Mouse (Mus musculus): ENCODE data around the gene Mcm2. TPM values are rescaled to one million over a fixed set of nuclear protein-coding genes. Genes with fewer than 3 reads are reported as not detected.
A peak's percentile ranks its signal among the peaks of the same experiment; 100 is the strongest.

The Mcm2 gene
- 22.2 and 39.0 TPM in 2 replicates for polyA plus RNA-seq (2014; fragmentation: Nextera tagmentation; extraction: Ambion mirVana)

DNA sequence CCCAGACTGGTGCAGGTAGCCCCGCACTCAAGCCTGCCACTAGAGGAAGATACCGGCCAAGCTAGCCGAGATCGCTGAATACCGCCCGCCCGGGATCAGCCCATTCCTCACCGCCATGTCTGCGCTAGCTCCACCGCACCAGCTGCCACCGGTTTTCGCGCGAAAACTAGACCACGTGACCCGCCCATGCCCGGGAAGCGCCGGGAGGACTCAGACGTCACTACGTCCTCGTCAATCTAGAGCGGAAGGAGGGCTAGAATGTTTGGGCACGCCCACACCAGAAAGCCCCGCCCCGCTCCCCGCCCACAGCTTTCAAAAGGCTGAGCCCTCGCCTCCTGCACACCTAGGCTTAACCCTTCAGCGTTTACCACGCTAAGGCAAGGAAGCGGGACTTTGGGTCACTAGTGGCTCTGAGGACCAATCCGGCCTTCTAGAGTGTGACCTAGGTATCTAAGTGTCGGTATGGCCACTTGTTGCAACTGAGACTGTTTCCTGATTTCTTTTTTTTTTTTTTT, at the start of gene Mcm2:
TSS of gene Mcm2 (minus strand) at position 247 of the 515 bp plus-strand sequence.
- Histone ChIP-seq H3K4me3 (replicated peaks; ENCODE audit: low read depth, low read length) (peak within 1 kb of the TSS; percentile 49), H3K36me3 (ENCODE audit: control insufficient read depth, insufficient read depth, low read length) (0 out of 2 replicates have a peak, but pooled peaks cover 4% of the 10 kb centered on the region), H3K4me2 (ENCODE audit: low read length) (peak within 1 kb of the TSS; percentile 93), H3K4me1 (ENCODE audit: control insufficient read depth, insufficient read depth, low read length) (peaks cover 18% of the 10 kb centered on the region), H3K9me3 (ENCODE audit: control insufficient read depth, low read length) (no peaks in the 10 kb centered on the region), H3K27me3 (ENCODE audit: control insufficient read depth, insufficient read depth, low read length) (no peaks in the 10 kb centered on the region), H3K27ac (replicated peaks; ENCODE audit: low read depth, low read length) (peak within 1 kb of the TSS; percentile 66), H3K9ac (replicated peaks; ENCODE audit: low read length) (peak within 1 kb of the TSS; percentile 73)
- ATAC-seq (ENCODE audit: low FRiP score, low TSS enrichment), result peak; percentile 78
- DNase-seq, result peak; percentile 96
- under 1% methylated on average over 33 of the region's 33 CpGs for WGBS

DNA sequence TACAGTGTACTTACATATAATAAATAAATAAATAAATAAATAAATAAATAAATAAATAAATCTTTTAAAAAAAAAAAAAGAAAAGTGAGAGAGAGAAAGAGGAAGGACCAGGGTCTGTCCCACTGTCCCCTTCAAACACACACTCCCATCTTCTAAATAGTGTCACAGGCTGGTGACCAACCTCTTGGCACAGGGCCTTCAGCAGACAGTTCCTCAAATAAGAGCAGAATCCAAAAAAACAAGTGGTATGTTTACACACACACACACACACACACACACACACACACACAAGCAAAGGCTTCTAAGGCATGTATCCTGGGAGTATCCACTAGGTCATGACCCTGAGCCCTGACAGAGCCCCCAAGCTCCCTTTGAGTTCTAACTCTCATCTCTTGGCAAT, 49.2 kb upstream of the Mcm2 start:
- H3K27me3 ChIP-seq (ENCODE audit: control insufficient read depth, insufficient read depth, low read length), result no peaks in the 10 kb centered on the region
- H3K9me3 ChIP-seq (ENCODE audit: control insufficient read depth, low read length), result no peaks in the 10 kb centered on the region
- no peak for DNase-seq
- peaks cover 17% of the 10 kb centered on the region for H3K4me1 ChIP-seq (ENCODE audit: control insufficient read depth, insufficient read depth, low read length)
- H3K4me3 ChIP-seq (replicated peaks; ENCODE audit: low read depth, low read length), result no peak overlapping the region
- H3K4me2 ChIP-seq (ENCODE audit: low read length), result no peak overlapping the region
- no peaks in the 10 kb centered on the region for H3K36me3 ChIP-seq (ENCODE audit: control insufficient read depth, insufficient read depth, low read length)
- no peak overlapping the region for H3K9ac ChIP-seq (replicated peaks; ENCODE audit: low read length)
- no peak for ATAC-seq (ENCODE audit: low FRiP score, low TSS enrichment)
- no peak overlapping the region for H3K27ac ChIP-seq (replicated peaks; ENCODE audit: low read depth, low read length)

DNA sequence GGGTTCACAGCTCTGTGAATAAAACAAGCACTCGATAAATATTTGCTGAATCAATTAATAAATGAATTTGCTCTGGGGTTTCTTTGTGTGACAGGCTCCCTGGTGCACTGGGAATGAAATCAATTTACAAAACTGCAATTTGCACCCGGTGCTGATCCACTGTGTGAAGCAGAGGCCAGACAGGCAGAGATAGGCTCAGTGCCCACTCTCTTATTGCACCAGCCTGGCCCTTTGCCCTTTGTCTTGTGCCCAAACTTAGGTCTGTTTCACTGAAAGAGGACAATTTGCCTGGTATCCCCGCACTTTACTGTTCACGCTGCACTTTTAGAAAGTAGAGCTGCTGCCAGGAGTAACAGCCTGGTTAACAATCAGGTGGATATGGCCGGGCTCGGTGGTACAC, 47.9 kb upstream of the Mcm2 start:
- H3K27ac ChIP-seq (replicated peaks; ENCODE audit: low read depth, low read length), result no peak overlapping the region; the same call in 1 of the 2 replicates
- H3K9ac ChIP-seq (replicated peaks; ENCODE audit: low read length), result no peak overlapping the region
- ATAC-seq (ENCODE audit: low FRiP score, low TSS enrichment) (no peak), DNase-seq (no peak)
- no peaks in the 10 kb centered on the region for H3K36me3 ChIP-seq (ENCODE audit: control insufficient read depth, insufficient read depth, low read length)
- WGBS, result 76% methylated on average over 6 of the region's 6 CpGs
- H3K27me3 ChIP-seq (ENCODE audit: control insufficient read depth, insufficient read depth, low read length), result no peaks in the 10 kb centered on the region
- no peaks in the 10 kb centered on the region for H3K9me3 ChIP-seq (ENCODE audit: control insufficient read depth, low read length)
- peaks cover 31% of the 10 kb centered on the region for H3K4me1 ChIP-seq (ENCODE audit: control insufficient read depth, insufficient read depth, low read length)
- no peak overlapping the region for H3K4me3 ChIP-seq (replicated peaks; ENCODE audit: low read depth, low read length)
- H3K4me2 ChIP-seq (ENCODE audit: low read length), result no peak overlapping the region

- Histone ChIP-seq H3K4me1 (ENCODE audit: control insufficient read depth, insufficient read depth, low read length) (peaks cover 58% of the 10 kb centered on the region), H3K4me2 (ENCODE audit: low read length) (peak overlapping the region; percentile 37; the same call in 1 of the 2 replicates), H3K27me3 (ENCODE audit: control insufficient read depth, insufficient read depth, low read length) (no peaks in the 10 kb centered on the region), H3K36me3 (ENCODE audit: control insufficient read depth, insufficient read depth, low read length) (no peaks in the 10 kb centered on the region), H3K9ac (replicated peaks; ENCODE audit: low read length) (no peak overlapping the region), H3K4me3 (replicated peaks; ENCODE audit: low read depth, low read length) (no peak overlapping the region), H3K9me3 (ENCODE audit: control insufficient read depth, low read length) (no peaks in the 10 kb centered on the region), H3K27ac (replicated peaks; ENCODE audit: low read depth, low read length) (peak overlapping the region; percentile 85)
- 59% methylated on average over 6 of the region's 6 CpGs for WGBS
- ATAC-seq (ENCODE audit: low FRiP score, low TSS enrichment) (no peak), DNase-seq (no peak)
Observed at GRCm38 (mm10) chr6:88943666-88944065, 45.1 kb upstream of the Mcm2 start.

GRCm38 (mm10) chr6:88942595-88942994, 44.0 kb upstream of the Mcm2 start:
- H3K4me1 ChIP-seq (ENCODE audit: control insufficient read depth, insufficient read depth, low read length), result peaks cover 69% of the 10 kb centered on the region
- no peaks in the 10 kb centered on the region for H3K9me3 ChIP-seq (ENCODE audit: control insufficient read depth, low read length)
- DNase-seq (peak; percentile 94), ATAC-seq (ENCODE audit: low FRiP score, low TSS enrichment) (peak; percentile 83)
- H3K4me2 ChIP-seq (ENCODE audit: low read length), result peak overlapping the region; percentile 37
- H3K36me3 ChIP-seq (ENCODE audit: control insufficient read depth, insufficient read depth, low read length), result no peaks in the 10 kb centered on the region
- no peak overlapping the region for H3K4me3 ChIP-seq (replicated peaks; ENCODE audit: low read depth, low read length)
- peak overlapping the region; percentile 85 for H3K27ac ChIP-seq (replicated peaks; ENCODE audit: low read depth, low read length)
- whole genome bisulfite sequencing, result 6% methylated on average over 8 of the region's 8 CpGs
- H3K9ac ChIP-seq (replicated peaks; ENCODE audit: low read length), result no peak overlapping the region; the same call in 1 of the 2 replicates
- H3K27me3 ChIP-seq (ENCODE audit: control insufficient read depth, insufficient read depth, low read length), result no peaks in the 10 kb centered on the region

- H3K4me1 ChIP-seq (ENCODE audit: control insufficient read depth, insufficient read depth, low read length), result peaks cover 79% of the 10 kb centered on the region
- no peaks in the 10 kb centered on the region for H3K9me3 ChIP-seq (ENCODE audit: control insufficient read depth, low read length)
- ATAC-seq (ENCODE audit: low FRiP score, low TSS enrichment) (no peak), DNase-seq (no peak)
- H3K27me3 ChIP-seq (ENCODE audit: control insufficient read depth, insufficient read depth, low read length), result no peaks in the 10 kb centered on the region
- H3K4me3 ChIP-seq (replicated peaks; ENCODE audit: low read depth, low read length), result no peak overlapping the region
- H3K36me3 ChIP-seq (ENCODE audit: control insufficient read depth, insufficient read depth, low read length), result no peaks in the 10 kb centered on the region
- H3K9ac ChIP-seq (replicated peaks; ENCODE audit: low read length), result no peak overlapping the region
- peak overlapping the region; percentile 85 for H3K27ac ChIP-seq (replicated peaks; ENCODE audit: low read depth, low read length)
- 57% methylated on average over 4 of the region's 4 CpGs for WGBS
- H3K4me2 ChIP-seq (ENCODE audit: low read length), result no peak overlapping the region
Observed at GRCm38 (mm10) chr6:88941628-88942027, 43.0 kb upstream of the Mcm2 start.

DNA sequence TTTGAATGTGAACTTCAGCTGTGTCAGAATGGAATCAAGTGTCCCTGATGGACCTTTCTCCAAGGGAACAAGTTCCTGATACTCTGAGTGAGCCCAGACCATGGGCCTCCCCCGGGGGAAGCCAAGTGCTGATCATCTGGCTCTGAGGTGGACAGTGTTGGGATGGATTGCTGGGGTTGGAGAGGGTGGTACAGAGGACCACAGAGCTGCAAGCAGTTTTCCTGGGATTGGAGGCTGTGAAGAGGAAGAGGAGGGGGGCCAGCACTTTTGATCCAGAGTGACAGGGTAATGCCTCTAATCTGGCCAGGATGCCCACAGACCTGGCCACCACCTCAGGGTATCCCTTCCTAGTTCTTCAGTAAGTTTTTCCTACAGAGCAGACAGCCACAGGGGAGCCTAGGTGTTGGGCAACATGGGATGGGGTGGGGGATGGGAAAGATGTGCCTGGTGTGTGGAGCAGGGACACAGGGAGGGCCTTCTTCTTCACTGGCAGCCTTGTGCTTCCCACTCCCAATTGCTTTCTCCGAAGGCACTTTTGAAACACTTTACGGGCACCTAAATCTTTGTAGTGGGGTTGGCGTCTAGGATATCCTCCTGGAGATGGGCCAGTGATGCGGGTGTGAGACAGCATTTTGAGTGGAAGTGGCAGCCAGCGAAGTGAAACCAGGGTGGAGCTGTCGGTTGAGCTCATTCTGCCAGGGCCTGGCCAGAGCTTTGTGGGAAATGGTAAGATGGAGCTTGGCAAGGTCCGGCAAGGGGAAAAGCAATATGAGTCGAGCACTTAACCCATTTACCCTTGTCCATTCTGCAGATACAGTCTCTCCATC, 41.7 kb upstream of the Mcm2 start:
- ATAC-seq (ENCODE audit: low FRiP score, low TSS enrichment) (no peak), DNase-seq (no peak)
- peaks cover 80% of the 10 kb centered on the region for H3K4me1 ChIP-seq (ENCODE audit: control insufficient read depth, insufficient read depth, low read length)
- no peaks in the 10 kb centered on the region for H3K36me3 ChIP-seq (ENCODE audit: control insufficient read depth, insufficient read depth, low read length)
- no peak overlapping the region for H3K9ac ChIP-seq (replicated peaks; ENCODE audit: low read length)
- H3K4me3 ChIP-seq (replicated peaks; ENCODE audit: low read depth, low read length), result no peak overlapping the region
- 63% methylated on average over 9 of the region's 9 CpGs for WGBS
- H3K4me2 ChIP-seq (ENCODE audit: low read length), result no peak overlapping the region
- H3K9me3 ChIP-seq (ENCODE audit: control insufficient read depth, low read length), result no peaks in the 10 kb centered on the region
- H3K27me3 ChIP-seq (ENCODE audit: control insufficient read depth, insufficient read depth, low read length), result no peaks in the 10 kb centered on the region
- peak overlapping the region; percentile 87; the same call in 1 of the 2 replicates for H3K27ac ChIP-seq (replicated peaks; ENCODE audit: low read depth, low read length)

DNA sequence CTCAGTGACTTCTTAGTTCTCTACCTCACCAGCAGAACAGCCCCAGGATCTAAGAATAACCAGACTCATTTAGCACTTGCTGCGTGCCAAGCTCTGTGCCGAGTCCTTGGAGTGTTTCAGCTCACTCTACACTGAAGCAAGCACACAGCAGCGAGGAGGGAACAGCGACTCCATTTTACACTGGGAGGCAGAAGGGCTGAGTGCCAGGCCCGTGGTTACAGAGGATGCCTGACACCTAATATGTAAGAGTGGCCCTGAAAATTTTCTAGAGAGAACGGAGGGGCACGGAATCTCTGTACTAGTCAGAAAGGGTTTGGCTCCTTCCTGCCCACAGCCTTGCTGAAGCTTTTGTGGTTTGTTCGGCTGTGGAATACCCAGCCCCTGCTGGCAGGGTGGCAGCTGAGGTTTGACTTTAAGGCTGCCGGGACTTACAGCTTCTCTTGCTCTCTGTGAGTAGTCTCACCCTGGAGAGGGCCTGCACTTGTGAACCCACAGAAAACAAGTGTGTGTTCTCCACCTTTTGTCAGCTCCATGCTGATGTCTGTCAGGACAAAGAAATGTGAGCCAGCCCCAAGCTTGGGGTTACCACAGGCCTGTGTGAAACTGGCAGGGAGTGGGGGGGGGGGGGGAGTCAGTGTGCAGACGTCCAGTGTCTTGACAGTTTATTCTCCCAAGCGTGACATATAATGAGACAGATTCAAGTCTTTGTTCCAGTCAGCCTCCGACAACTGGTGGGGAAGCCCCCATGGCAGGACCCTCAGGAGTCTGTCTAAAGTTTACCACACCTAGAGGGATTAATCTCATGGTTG, 40.9 kb upstream of the Mcm2 start:
- Histone ChIP-seq H3K9me3 (ENCODE audit: control insufficient read depth, low read length) (no peaks in the 10 kb centered on the region), H3K4me2 (ENCODE audit: low read length) (peak overlapping the region; percentile 12; the same call in 1 of the 2 replicates), H3K4me3 (replicated peaks; ENCODE audit: low read depth, low read length) (no peak overlapping the region), H3K36me3 (ENCODE audit: control insufficient read depth, insufficient read depth, low read length) (no peaks in the 10 kb centered on the region), H3K27ac (replicated peaks; ENCODE audit: low read depth, low read length) (peak overlapping the region; percentile 87), H3K9ac (replicated peaks; ENCODE audit: low read length) (no peak overlapping the region), H3K27me3 (ENCODE audit: control insufficient read depth, insufficient read depth, low read length) (no peaks in the 10 kb centered on the region), H3K4me1 (ENCODE audit: control insufficient read depth, insufficient read depth, low read length) (peaks cover 83% of the 10 kb centered on the region)
- no peak for ATAC-seq (ENCODE audit: low FRiP score, low TSS enrichment)
- DNase-seq, result no peak
- WGBS, result 16% methylated on average over 12 of the region's 12 CpGs
